Mouse (Mus musculus) WW6 (cell line): ENCODE measurements at regions not wholly inside any gene's neighbourhood (a gene's known extent, or its start where the extent isn't known, plus 50 kb on each side); places are given as distances from the start of the nearest gene placed in this dataset.

Experiments used
- DNase-seq: peaks from one replicate; pipeline ENCODE4 v3.0.0-alpha.2; 2013; ENCODE audit warnings: low read depth, low spot score

- no peak for DNase-seq
Measured at GRCm38 (mm10) chr1:73857497-73857896, 266.8 kb downstream of the Tns1 start.

- no peak for DNase-seq
Measured at GRCm38 (mm10) chr1:73856811-73857210, 267.4 kb downstream of the Tns1 start.

GRCm38 (mm10) chr1:73855306-73855705 lies 268.9 kb downstream of the Tns1 start:
- DNase-seq: no peak

GRCm38 (mm10) chr1:73853851-73854250 lies 270.4 kb downstream of the Tns1 start:
- DNase-seq: no peak

- DNase-seq: no peak
Measured at GRCm38 (mm10) chr1:73850173-73851014, 273.9 kb downstream of the Tns1 start.

DNA sequence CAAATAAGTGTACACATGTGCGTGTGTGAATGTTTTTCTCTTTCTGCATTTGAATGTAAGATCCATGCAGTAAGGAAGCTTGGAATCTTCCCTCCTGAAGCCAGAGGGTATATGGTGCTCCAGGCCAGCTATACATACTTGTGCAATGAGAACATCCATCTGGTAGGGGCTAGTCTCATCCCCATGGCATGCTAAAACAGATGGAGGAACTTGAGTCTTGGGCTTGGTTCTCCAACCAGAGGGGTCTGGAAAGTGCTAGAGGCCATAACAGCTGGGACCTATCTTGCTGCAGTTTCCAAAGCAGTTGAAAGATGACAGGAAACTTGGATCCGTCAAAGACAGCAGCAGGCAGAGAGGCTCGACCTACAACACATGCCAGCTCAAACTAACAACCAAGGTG lies 275.9 kb downstream of the Tns1 start:
- DNase-seq: no peak

DNA sequence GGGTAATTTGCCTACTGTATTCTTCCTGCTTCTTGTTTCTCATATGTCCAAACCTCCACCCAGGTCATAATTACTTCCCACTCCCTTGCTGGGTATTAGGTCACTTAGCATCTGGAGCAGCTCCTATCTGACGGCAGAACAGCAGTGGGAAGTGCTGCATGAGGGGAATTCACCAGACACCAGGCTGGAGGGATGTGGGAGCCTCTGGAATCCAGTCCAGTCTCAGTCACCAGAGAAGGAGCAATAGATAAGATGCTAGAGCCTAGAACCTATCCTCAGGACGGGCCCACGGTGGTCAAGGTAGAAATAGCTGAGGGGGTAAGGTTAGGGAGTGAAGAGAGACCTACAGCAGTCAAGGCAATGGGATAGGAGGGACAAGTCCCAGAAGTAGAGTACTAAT lies 277.1 kb downstream of the Tns1 start:
- no peak for DNase-seq

DNA sequence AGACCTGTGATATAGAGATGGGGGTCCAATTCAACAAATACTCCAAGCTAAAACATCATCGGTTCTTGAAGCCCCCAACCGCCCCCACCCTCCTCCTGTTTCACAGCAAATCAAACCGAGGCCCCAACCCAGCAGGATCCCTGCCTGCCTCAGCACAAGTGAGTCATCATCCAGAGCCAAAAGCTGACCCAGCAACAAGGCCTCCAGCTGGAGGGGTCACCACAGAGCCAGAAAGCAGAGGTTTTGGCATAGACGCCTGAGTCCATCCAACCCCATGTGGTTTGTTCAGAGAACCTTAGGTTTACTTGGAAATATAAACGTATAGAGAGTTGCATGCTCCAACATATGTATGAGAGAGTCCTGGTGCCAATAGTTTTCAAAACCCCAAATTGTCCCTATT lies 279.1 kb downstream of the Tns1 start:
- DNase-seq: no peak

- no peak for DNase-seq
Measured at GRCm38 (mm10) chr1:73844574-73844973, 279.7 kb downstream of the Tns1 start.

- DNase-seq: no peak
Measured at GRCm38 (mm10) chr1:73839351-73839750, 284.9 kb downstream of the Tns1 start.

DNA sequence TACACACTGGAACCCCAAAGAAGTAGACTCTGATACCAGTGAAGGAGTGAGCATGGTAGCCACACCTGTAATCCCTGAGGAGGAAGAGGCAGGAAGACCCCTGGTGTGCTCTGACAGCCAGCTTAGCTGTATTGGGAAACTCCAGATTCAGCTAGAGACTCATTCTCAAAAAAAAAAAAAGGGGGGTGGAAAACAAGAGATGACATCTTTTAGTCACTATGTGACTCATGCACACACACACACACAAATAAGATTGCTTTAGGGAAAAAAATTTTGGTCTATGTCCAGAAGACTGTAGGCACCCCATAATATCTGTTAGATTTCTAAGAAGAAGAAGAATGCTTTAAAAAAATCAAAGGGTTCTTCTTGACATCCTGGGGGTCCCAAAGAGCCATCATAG lies 287.6 kb downstream of the Tns1 start:
- DNase-seq: no peak

DNA sequence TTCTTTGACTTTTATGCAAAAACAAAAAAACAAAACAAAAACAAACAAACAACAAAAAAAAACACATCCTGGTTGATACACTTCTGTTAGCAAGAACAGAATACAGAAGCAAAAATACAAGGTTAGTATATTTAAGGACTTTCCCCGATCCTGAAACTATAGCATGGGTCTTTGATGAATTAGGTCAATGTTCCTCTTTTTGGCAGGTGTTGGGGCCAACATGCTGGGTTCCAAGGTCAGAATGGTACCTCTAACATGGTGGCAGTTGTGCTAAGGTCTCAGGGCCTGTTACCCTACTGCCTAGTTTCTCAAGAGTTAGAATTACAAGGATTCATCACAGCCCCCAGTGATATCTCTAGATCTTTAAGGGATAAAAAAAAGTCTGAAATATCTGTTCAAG lies 289.7 kb downstream of the Tns1 start:
- DNase-seq: no peak

GRCm38 (mm10) chr1:73830486-73831132 lies 293.6 kb downstream of the Tns1 start:
- no peak for DNase-seq

DNA sequence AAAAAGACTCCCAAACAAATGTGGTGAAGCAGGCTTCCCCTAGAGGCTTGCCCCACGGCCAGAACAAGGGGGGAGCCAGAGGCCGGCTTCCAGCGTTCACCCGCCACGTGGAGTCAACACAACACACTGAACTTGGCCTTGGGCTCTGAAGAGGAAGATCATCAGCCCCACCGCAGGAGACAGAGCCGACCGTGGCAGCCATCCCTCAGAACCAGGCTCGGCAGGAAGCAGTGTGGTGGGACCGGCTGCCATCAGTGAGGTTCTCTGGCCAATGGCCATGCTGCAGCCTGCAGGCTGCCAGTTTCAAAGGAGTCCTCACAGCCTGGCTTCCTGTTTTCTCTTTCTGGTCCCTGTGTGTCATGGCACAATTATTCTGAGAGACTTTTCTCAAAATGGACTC lies 295.3 kb downstream of the Tns1 start:
- DNase-seq: no peak

DNA sequence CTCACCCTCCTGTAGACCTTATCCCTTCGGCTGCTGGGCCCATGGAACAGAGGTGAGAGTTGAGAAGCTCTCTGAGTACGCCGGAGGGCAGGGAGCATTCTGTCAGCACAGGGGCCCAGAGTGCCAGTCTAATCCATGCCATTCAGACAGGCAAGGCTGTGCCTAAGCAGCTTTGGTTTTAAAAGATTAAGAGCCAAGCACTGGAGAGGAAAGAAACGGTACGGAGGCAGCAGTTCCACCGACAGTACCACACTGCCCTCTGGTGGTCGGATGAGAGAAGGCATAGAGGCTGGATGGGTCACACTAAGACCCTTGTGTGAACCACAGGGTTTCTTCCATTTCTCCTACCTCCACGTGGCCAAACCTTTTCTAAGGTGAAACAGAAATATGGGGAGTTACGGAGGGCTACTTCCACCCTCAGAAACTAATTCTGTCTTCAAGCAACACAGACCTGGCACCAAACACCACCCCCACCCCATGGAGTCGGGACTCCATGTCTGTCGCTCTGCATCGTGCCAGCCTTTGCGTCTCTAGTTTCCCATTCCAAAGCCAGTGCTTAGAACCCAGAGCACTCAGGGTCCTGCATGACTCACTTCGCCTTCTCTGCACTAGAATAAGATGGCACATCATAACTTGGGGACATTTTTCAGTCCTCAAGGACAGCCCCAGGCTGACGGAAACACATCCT lies 297.9 kb downstream of the Tns1 start:
- DNase-seq: peak; percentile 45

GRCm38 (mm10) chr1:73824406-73825184 lies 299.7 kb downstream of the Tns1 start:
- no peak for DNase-seq

GRCm38 (mm10) chr1:73823726-73824125 lies 300.5 kb downstream of the Tns1 start:
- no peak for DNase-seq

- DNase-seq: no peak
Measured at GRCm38 (mm10) chr1:73822616-73823015, 301.6 kb downstream of the Tns1 start.

GRCm38 (mm10) chr1:73820701-73821100 lies 303.5 kb downstream of the Tns1 start:
- DNase-seq: no peak

DNA sequence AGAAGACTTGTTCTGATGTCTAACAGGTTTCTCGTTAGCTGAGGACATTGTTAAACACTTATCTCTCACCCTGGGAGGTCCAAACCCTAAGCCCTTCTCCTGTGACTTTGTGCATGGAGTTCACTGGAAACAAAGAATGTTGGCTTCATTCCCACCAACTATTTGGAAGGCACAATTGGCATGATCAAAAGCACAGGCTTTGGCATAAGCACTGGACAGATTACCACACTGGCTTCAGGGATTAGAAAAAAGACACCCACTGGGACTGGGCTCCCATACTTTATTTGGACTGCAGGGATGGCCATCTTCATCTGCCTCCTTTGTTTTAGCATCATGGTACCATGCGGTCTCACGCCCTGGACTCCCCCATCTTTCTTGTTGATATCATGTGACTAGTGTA lies 317.0 kb downstream of the Tns1 start:
- no peak for DNase-seq

DNA sequence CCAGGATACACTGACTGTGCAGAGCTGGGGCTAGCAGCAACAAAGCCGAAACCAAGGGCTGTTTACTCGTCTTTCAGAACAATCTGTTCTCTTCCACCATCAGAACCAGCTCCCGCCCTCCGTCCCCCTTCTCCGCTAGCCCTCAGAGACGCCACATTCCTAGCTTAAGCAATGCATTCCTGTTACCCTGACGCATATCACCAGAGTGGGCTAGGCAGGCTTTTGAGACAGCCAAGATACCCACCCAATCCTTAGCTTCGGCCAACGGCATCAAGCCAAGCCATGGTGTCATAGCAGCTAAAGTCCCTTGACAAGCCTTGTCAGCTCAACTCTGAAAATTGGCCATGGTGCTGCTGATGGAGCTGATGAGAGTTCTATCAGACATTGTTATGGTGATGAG lies 319.1 kb downstream of the Tns1 start:
- no peak for DNase-seq

DNA sequence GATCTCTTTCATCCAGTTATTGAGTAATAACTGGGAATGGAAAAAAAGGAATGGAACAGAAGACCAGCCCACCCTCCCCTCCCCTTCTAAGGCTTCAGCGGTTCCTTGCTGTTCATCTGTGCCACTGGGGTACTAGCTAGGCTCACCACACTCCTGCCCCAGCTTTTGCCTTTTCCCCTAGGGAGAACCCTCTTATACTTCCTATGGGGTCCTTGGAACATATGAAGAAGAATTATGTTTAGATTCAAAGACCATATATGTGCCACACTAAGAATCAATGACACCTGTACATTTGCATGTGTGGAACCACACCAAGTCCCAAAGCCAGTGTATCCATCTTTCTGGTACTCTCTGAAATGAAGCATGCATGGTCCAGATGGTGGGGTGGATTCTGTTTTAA lies 324.3 kb downstream of the Tns1 start:
- no peak for DNase-seq
